Mouse (Mus musculus) adrenal gland, postnatal 4 days (tissue): ENCODE measurements around the gene Krba1. TPM values are rescaled to one million over a fixed set of nuclear protein-coding genes. Genes with fewer than 3 reads are reported as not detected.

Source experiments
- DNase-seq, 2 experiments: peaks; one replicate each; pipeline ENCODE4 v3.0.0; 2021 to 2022; ENCODE audit warnings: low spot score in 2 of 2, mixed read lengths in 2 of 2
- microRNA-seq: library from miRNA; unstranded; fragments of <30 nt; microRNA quantifications from one replicate; pipeline ENCODE4 v1.2.0, GENCODE M21; 2021
- total RNA-seq, 2 experiments: library from RNA; stranded (reverse); gene quantifications; 2 replicates each; pipeline ENCODE4 v1.2.3; 2021

The Krba1 gene
- total RNA-seq, 2 experiments from 2014 or later, result 47.5 to 50.8 TPM

DNA sequence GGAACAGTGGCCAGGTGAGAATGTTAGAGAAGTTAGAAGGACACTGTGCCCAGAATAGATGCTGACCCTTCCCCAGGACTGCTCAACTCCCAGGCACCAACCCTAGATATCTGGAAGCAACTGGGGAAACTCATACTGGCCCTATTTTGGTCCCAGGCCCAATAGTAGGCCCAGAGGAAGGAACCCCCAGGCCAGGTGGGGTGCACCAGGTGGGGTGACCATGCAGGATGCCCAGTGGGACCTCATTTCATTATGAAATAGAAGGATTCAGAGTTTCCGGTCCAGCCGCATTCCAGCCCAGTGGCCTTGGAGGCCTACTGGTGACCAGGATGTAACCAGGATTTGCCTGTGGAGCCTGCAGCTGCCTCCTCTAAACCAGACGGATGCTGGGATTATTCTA lies 51.5 kb downstream of the Krba1 start:
- no peak for DNase-seq

GRCm38 (mm10) chr6:48447929-48448328 lies 52.5 kb downstream of the Krba1 start, which contains the start of gene Sspo:
Gene Sspo, plus strand, starts transcription at chr6:48448229.
- DNase-seq, result no peak

DNA sequence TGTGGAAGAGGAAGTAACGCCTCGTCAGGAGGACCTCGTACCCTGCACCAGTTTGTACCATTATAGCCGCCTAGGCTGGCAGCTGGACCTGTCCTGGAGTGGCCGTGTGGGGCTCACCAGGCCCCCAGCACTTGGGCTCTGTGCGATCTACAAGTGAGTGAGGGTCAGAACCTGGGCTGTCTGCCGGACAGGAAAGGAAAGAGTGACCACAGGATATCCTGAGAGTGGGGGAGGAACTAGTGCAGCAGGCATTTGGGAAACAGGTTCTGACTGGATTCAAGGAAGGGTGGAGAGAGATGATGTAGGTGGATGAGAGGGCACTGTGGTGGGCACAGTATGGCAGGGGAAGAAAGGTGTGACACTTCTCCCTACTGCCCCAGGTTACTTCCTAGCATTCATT lies 53.1 kb downstream of the Krba1 start:
- DNase-seq, result no peak

DNA sequence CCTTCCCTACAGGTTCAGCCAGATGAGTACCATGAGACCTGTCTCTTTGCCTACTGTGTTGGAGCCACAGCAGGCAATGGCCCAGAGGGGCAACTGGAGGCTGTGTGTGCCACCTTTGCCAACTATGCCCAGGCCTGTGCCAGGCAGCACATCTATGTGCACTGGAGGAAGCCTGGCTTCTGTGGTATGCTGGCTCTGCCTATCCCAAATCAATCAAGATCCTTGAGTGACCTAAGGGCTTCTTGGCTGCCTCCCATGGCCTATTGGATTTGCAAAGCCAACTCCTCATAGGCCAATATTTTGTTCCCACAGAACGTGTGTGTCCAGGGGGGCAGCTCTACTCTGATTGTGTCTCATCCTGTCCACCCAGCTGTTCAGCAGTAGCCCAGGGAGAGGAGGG lies 56.8 kb downstream of the Krba1 start:
- DNase-seq, result no peak

DNA sequence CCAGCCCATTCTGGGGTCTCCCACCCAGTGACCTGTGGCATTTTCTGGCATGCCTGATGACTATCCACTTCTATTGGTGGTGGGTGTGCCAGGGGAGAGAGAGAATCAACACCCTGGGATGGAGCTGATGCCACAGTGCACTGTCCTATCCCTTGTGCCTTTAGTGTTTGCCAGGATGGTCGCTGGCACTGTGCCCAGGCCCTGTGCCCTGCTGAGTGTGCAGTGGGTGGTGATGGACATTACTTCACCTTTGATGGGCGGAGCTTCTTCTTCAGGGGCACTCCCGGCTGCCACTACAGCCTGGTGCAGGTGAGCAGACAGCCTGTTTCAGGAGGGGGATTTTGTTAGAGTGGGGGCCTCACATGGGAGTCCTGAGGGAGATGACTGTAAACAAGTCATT lies 57.4 kb downstream of the Krba1 start:
- DNase-seq, result no peak

GRCm38 (mm10) chr6:48464966-48465679 lies 69.7 kb downstream of the Krba1 start:
- DNase-seq, result no peak

GRCm38 (mm10) chr6:48466715-48467114 lies 71.3 kb downstream of the Krba1 start:
- no peak for DNase-seq

- DNase-seq, result no peak
Observed at GRCm38 (mm10) chr6:48467490-48467889, 72.1 kb downstream of the Krba1 start.

Small RNA genes lying within 50 kb of the gene (microRNA-seq; reads per million reads assigned to microRNA genes)
- gene Gm24325, result not detected

Other genes starting within 250 kb of the Krba1 start
- 10 to 100 TPM; 64.1 to 64.7 TPM for gene Zfp467, start 50.2 kb downstream of the Krba1 start, total RNA-seq
- gene Sspo, start 52.6 kb downstream of the Krba1 start, total RNA-seq, result 1 to 10 TPM; 2.6 to 4.0 TPM
- gene Atp6v0e2, start 142.0 kb downstream of the Krba1 start, total RNA-seq, result 10 to 100 TPM; 55.8 to 57.0 TPM
- 10 to 100 TPM; 42.8 to 43.5 TPM for gene Lrrc61, start 159.2 kb downstream of the Krba1 start, total RNA-seq
- gene Rarres2, start 177.2 kb downstream of the Krba1 start, total RNA-seq, result 100 to 1,000 TPM in 1 of 2 experiments, 10 to 100 TPM in 1; 82.0 to 161 TPM
- not detected for gene Gm45021, start 194.0 kb downstream of the Krba1 start, total RNA-seq
- 10 to 100 TPM; 59.7 to 61.5 TPM for gene Repin1, start 198.3 kb downstream of the Krba1 start, total RNA-seq
- 1 to 10 TPM in 1 of 2 experiments, not detected in 1; 2.0 TPM for gene Gm44965, start 198.4 kb downstream of the Krba1 start, total RNA-seq
- gene Zfp775, start 206.5 kb downstream of the Krba1 start, total RNA-seq, result 10 to 100 TPM in 1 of 2 experiments, 1 to 10 TPM in 1; 7.8 to 10.0 TPM
- gene AI854703, start 231.2 kb downstream of the Krba1 start, total RNA-seq, result 1 to 10 TPM; 2.1 to 3.3 TPM